Mouse (Mus musculus) embryonic facial prominence, embryonic 13.5 days (tissue): Measurements from ENCODE around the gene Mtfr2. TPM values are rescaled to one million over a fixed set of nuclear protein-coding genes. Genes with fewer than 3 reads are reported as not detected.

Experiments used
- ATAC-seq: fragments of 200-750 bp; cut with Nextera tagmentation; 2 replicates; pipeline ENCODE4 v1.8.0; 2017; ENCODE audit warnings: low read depth; ENCODE audit not compliant: insufficient number of reproducible peaks, insufficient read depth, low FRiP score, low TSS enrichment
- H3K27ac ChIP-seq: fragments of 300-500 bp; sonication (generic); 2 replicates; pipeline ENCODE4 v1.5.1; 2015; ENCODE audit warnings: moderate library complexity, mild to moderate bottlenecking, inconsistent platforms
- H3K27me3 ChIP-seq: fragments of 300-500 bp; sonication (generic); 2 replicates; pipeline ENCODE4 v1.6.1; 2015; ENCODE audit warnings: mild to moderate bottlenecking, inconsistent platforms
- H3K36me3 ChIP-seq: fragments of 300-500 bp; sonication (generic); 2 replicates; pipeline ENCODE4 v1.6.1; 2015; ENCODE audit warnings: mild to moderate bottlenecking, inconsistent platforms
- H3K4me1 ChIP-seq: fragments of 300-500 bp; sonication (generic); 2 replicates; pipeline ENCODE4 v1.6.1; 2015; ENCODE audit warnings: inconsistent platforms
- H3K4me2 ChIP-seq: fragments of 300-500 bp; sonication (generic); 2 replicates; pipeline ENCODE4 v1.6.1; 2015; ENCODE audit warnings: moderate library complexity, mild to moderate bottlenecking, inconsistent platforms
- H3K4me3 ChIP-seq: fragments of 300-500 bp; sonication (generic); 2 replicates; pipeline ENCODE4 v1.5.1; 2015; ENCODE audit warnings: mild to moderate bottlenecking, inconsistent platforms
- H3K9ac ChIP-seq: fragments of 300-500 bp; sonication (generic); 2 replicates; pipeline ENCODE4 v1.6.1; 2015; ENCODE audit warnings: mild to moderate bottlenecking, inconsistent platforms
- H3K9me3 ChIP-seq: fragments of 300-500 bp; sonication (generic); 2 replicates; pipeline ENCODE4 v1.6.1; 2016; ENCODE audit warnings: inconsistent platforms
- WGBS: fragments of 180-500 bp; shearing (Covaris S2); methylation state at CpG from one replicate; pipeline ENCODE4 v1.1.7; 2015; ENCODE audit warnings: mixed read lengths; 5-methylcytosine and 5-hydroxymethylcytosine counted together
- polyA plus RNA-seq: library from polyadenylated mRNA; unstranded; fragments of >200 nt; fragmentation: Nextera tagmentation; extraction: Ambion mirVana; gene quantifications from 2 replicates; pipeline ENCODE4 v1.2.1, GENCODE M21; 2015

Gene Mtfr2
- polyA plus RNA-seq, 1 experiment from 2014 or later = 2.2 TPM

- Histone ChIP-seq H3K9me3 (no peaks in the 10 kb centered on the region), H3K4me1 (peaks cover 7% of the 10 kb centered on the region; the same call in 1 of the 2 replicates), H3K36me3 (no peaks in the 10 kb centered on the region), H3K27ac (no peak overlapping the region), H3K4me2 (no peak overlapping the region), H3K9ac (no peak overlapping the region), H3K27me3 (no peaks in the 10 kb centered on the region), H3K4me3 (no peak overlapping the region)
- ATAC-seq = no peak
- WGBS = 75% methylated on average over 3 of the region's 3 CpGs
These were observed 33.8 kb downstream of the Mtfr2 start for GRCm38 (mm10) chr10:20381352-20381751.

- H3K4me2 ChIP-seq = no peak overlapping the region
- H3K9ac ChIP-seq = no peak overlapping the region
- H3K9me3 ChIP-seq = no peaks in the 10 kb centered on the region
- H3K4me1 ChIP-seq = peaks cover 7% of the 10 kb centered on the region; the same call in 1 of the 2 replicates
- no peak for ATAC-seq
- WGBS = 71% methylated on average over 6 of the region's 6 CpGs
- no peaks in the 10 kb centered on the region for H3K36me3 ChIP-seq
- H3K27me3 ChIP-seq = no peaks in the 10 kb centered on the region
- H3K27ac ChIP-seq = no peak overlapping the region
- no peak overlapping the region for H3K4me3 ChIP-seq
These were observed 35.3 kb downstream of the Mtfr2 start for GRCm38 (mm10) chr10:20382807-20383419.

GRCm38 (mm10) chr10:20390568-20390967 is 43.0 kb downstream of the Mtfr2 start:
- Histone ChIP-seq H3K4me3 (no peak overlapping the region), H3K9ac (no peak overlapping the region), H3K27me3 (no peaks in the 10 kb centered on the region), H3K27ac (no peak overlapping the region), H3K36me3 (no peaks in the 10 kb centered on the region), H3K9me3 (no peaks in the 10 kb centered on the region), H3K4me2 (no peak overlapping the region), H3K4me1 (0 out of 2 replicates have a peak, but pooled peaks cover 3% of the 10 kb centered on the region)
- ATAC-seq = no peak
- WGBS = 55% methylated on average over 3 of the region's 3 CpGs

- 0 out of 2 replicates have a peak overlapping the region, but pooled peaks have one; percentile 28 for H3K27ac ChIP-seq
- peaks cover 11% of the 10 kb centered on the region for H3K4me1 ChIP-seq
- WGBS = 48% methylated on average over 5 of the region's 5 CpGs
- H3K9ac ChIP-seq = no peak overlapping the region
- H3K9me3 ChIP-seq = no peaks in the 10 kb centered on the region
- H3K27me3 ChIP-seq = no peaks in the 10 kb centered on the region
- ATAC-seq = no peak
- H3K4me2 ChIP-seq = no peak overlapping the region
- H3K4me3 ChIP-seq = no peak overlapping the region
- no peaks in the 10 kb centered on the region for H3K36me3 ChIP-seq
These were observed 47.2 kb downstream of the Mtfr2 start for GRCm38 (mm10) chr10:20394815-20395214.

GRCm38 (mm10) chr10:20395778-20396177 is 48.2 kb downstream of the Mtfr2 start:
- Histone ChIP-seq H3K4me2 (no peak overlapping the region), H3K36me3 (peaks cover 9% of the 10 kb centered on the region), H3K4me1 (peaks cover 11% of the 10 kb centered on the region), H3K27me3 (no peaks in the 10 kb centered on the region), H3K27ac (no peak overlapping the region), H3K9ac (no peak overlapping the region), H3K4me3 (no peak overlapping the region), H3K9me3 (no peaks in the 10 kb centered on the region)
- no peak for ATAC-seq
- 99% methylated on average over 3 of the region's 3 CpGs for WGBS

- H3K4me3 ChIP-seq = no peak overlapping the region
- no peak overlapping the region for H3K9ac ChIP-seq
- H3K4me2 ChIP-seq = no peak overlapping the region
- 75% methylated on average over 6 of the region's 6 CpGs for WGBS
- H3K9me3 ChIP-seq = no peaks in the 10 kb centered on the region
- no peaks in the 10 kb centered on the region for H3K27me3 ChIP-seq
- H3K36me3 ChIP-seq = peaks cover 14% of the 10 kb centered on the region
- ATAC-seq = no peak
- H3K4me1 ChIP-seq = peaks cover 11% of the 10 kb centered on the region
- no peak overlapping the region for H3K27ac ChIP-seq
These were observed 50.7 kb downstream of the Mtfr2 start for GRCm38 (mm10) chr10:20398224-20398623.

- Histone ChIP-seq H3K9ac (no peak overlapping the region), H3K36me3 (peaks cover 14% of the 10 kb centered on the region), H3K4me2 (no peak overlapping the region), H3K4me1 (peaks cover 11% of the 10 kb centered on the region), H3K9me3 (no peaks in the 10 kb centered on the region), H3K27ac (no peak overlapping the region), H3K27me3 (no peaks in the 10 kb centered on the region), H3K4me3 (no peak overlapping the region)
- ATAC-seq = no peak
- 60% methylated on average over 12 of the region's 12 CpGs for WGBS
These were observed 51.2 kb downstream of the Mtfr2 start for GRCm38 (mm10) chr10:20398641-20399390.

- Histone ChIP-seq H3K27ac (no peak overlapping the region), H3K36me3 (peaks cover 14% of the 10 kb centered on the region), H3K4me2 (no peak overlapping the region), H3K4me1 (peaks cover 7% of the 10 kb centered on the region), H3K9me3 (no peaks in the 10 kb centered on the region), H3K4me3 (no peak overlapping the region), H3K9ac (no peak overlapping the region), H3K27me3 (no peaks in the 10 kb centered on the region)
- 76% methylated on average over 15 of the region's 15 CpGs for WGBS
- ATAC-seq = no peak
These were observed 52.8 kb downstream of the Mtfr2 start for GRCm38 (mm10) chr10:20400406-20400805.

- WGBS = 88% methylated on average over 5 of the region's 5 CpGs
- Histone ChIP-seq H3K4me1 (peaks cover 10% of the 10 kb centered on the region), H3K9ac (no peak overlapping the region), H3K27me3 (no peaks in the 10 kb centered on the region), H3K27ac (no peak overlapping the region), H3K36me3 (peaks cover 21% of the 10 kb centered on the region), H3K9me3 (no peaks in the 10 kb centered on the region), H3K4me2 (no peak overlapping the region), H3K4me3 (no peak overlapping the region)
- no peak for ATAC-seq
These were observed 55.4 kb downstream of the Mtfr2 start for GRCm38 (mm10) chr10:20402941-20403340.

- ATAC-seq = 0 out of 2 replicates have a peak, but pooled peaks have one; percentile 59
- Histone ChIP-seq H3K9me3 (no peaks in the 10 kb centered on the region), H3K27ac (no peak overlapping the region), H3K9ac (no peak overlapping the region), H3K4me2 (no peak overlapping the region), H3K36me3 (peaks cover 18% of the 10 kb centered on the region), H3K4me3 (no peak overlapping the region), H3K27me3 (no peaks in the 10 kb centered on the region), H3K4me1 (0 out of 2 replicates have a peak, but pooled peaks cover 3% of the 10 kb centered on the region)
- WGBS = 71% methylated on average over 2 of the region's 2 CpGs
These were observed 57.9 kb downstream of the Mtfr2 start for GRCm38 (mm10) chr10:20405471-20405870.

- H3K27ac ChIP-seq = no peak overlapping the region
- H3K36me3 ChIP-seq = peaks cover 27% of the 10 kb centered on the region
- H3K27me3 ChIP-seq = no peaks in the 10 kb centered on the region
- H3K4me1 ChIP-seq = 0 out of 2 replicates have a peak, but pooled peaks cover 3% of the 10 kb centered on the region
- ATAC-seq = no peak
- no peak overlapping the region for H3K4me3 ChIP-seq
- 65% methylated on average over 3 of the region's 3 CpGs for WGBS
- H3K9ac ChIP-seq = no peak overlapping the region
- H3K4me2 ChIP-seq = no peak overlapping the region
- no peaks in the 10 kb centered on the region for H3K9me3 ChIP-seq
These were observed 60.8 kb downstream of the Mtfr2 start for GRCm38 (mm10) chr10:20408336-20408735.

- Histone ChIP-seq H3K9ac (no peak overlapping the region), H3K27me3 (no peaks in the 10 kb centered on the region), H3K4me2 (no peak overlapping the region), H3K36me3 (peaks cover 33% of the 10 kb centered on the region), H3K27ac (no peak overlapping the region), H3K4me1 (0 out of 2 replicates have a peak, but pooled peaks cover 3% of the 10 kb centered on the region), H3K4me3 (no peak overlapping the region), H3K9me3 (no peaks in the 10 kb centered on the region)
- 82% methylated on average over 10 of the region's 10 CpGs for WGBS
- no peak for ATAC-seq
These were observed 61.6 kb downstream of the Mtfr2 start for GRCm38 (mm10) chr10:20409181-20409580.
